Mouse (Mus musculus) ES-Bruce4 (cell line): ENCODE results near the gene Osbpl6. TPM values are rescaled to one million over a fixed set of nuclear protein-coding genes. Genes with fewer than 3 reads are reported as not detected.

ENCODE experiments used
- H3K27ac ChIP-seq: 2 replicates; pipeline ENCODE4 v1.5.1; 2012; ENCODE audit warnings: low read length, inconsistent platforms; ENCODE audit not compliant: insufficient read depth
- H3K27me3 ChIP-seq: 2 replicates; pipeline ENCODE4 v1.6.1; 2012; ENCODE audit warnings: mild to moderate bottlenecking, low read length, inconsistent platforms; ENCODE audit not compliant: control insufficient read depth, poor library complexity, insufficient read depth, severe bottlenecking
- H3K36me3 ChIP-seq: 2 replicates; pipeline ENCODE4 v1.6.1; 2012; ENCODE audit warnings: inconsistent platforms, mild to moderate bottlenecking, low read length, moderate library complexity; ENCODE audit not compliant: control insufficient read depth, poor library complexity, insufficient read depth, severe bottlenecking
- H3K4me1 ChIP-seq: one replicate; pipeline ENCODE4 v1.8.1; 2011; ENCODE audit warnings: low read length; ENCODE audit not compliant: control insufficient read depth, insufficient read depth
- H3K4me3 ChIP-seq: 2 replicates; pipeline ENCODE4 v1.5.1; 2011; ENCODE audit warnings: low read depth, mild to moderate bottlenecking, low read length
- H3K9ac ChIP-seq: 2 replicates; pipeline ENCODE4 v1.6.1; 2012; ENCODE audit warnings: low read depth, mild to moderate bottlenecking, inconsistent platforms; ENCODE audit not compliant: poor library complexity, severe bottlenecking
- H3K9me3 ChIP-seq: replicated peaks from 2 replicates; pipeline ENCODE4 v1.6.1; 2012; ENCODE audit warnings: mild to moderate bottlenecking, low read length, inconsistent platforms; ENCODE audit not compliant: control insufficient read depth, poor library complexity, insufficient read depth, severe bottlenecking
- CTCF ChIP-seq: IDR thresholded peaks from one replicate; pipeline ENCODE4 v1.8.1; 2011; ENCODE audit warnings: low read depth, low read length
- EP300 ChIP-seq: IDR thresholded peaks from 2 replicates; pipeline ENCODE4 v1.6.1; 2011; ENCODE audit warnings: low read depth, low read length; ENCODE audit not compliant: insufficient read depth
- POLR2A ChIP-seq: IDR thresholded peaks from one replicate; pipeline ENCODE4 v1.8.1; 2011; ENCODE audit warnings: low read length; ENCODE audit not compliant: insufficient read depth
- polyA plus RNA-seq: library from polyadenylated mRNA; stranded (reverse); fragments of >200 nt; gene quantifications from 2 replicates; pipeline ENCODE4 v1.2.4, GENCODE M21; 2011; ENCODE audit warnings: low read depth; ENCODE audit not compliant: missing spikeins, insufficient read depth, insufficient read length

Osbpl6 gene
- polyA plus RNA-seq, 1 experiment: 6.6 TPM

DNA sequence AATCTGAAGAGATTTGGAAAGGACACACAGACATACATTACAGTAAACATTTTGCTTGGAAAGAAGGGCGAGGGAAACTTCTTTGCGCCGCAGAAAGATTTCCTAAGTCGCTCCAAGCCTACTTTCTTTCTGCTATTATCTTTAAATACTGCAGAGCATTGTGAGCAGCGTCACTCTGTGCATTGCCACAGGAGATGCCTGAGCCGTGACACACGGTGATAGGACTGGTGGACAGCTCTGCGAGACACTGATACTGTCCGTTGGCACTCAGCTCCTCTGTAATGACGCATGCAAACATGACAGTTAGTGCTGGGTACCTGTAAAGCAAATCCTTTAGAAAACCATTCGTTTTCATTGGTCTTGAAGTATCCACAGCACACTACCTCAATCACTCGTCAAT, 224.0 kb downstream of the Osbpl6 start:
- TF ChIP-seq EP300 (no peak), CTCF (no peak)
- H3K27ac ChIP-seq: no peak overlapping the region
- H3K4me3 ChIP-seq: no peak overlapping the region
- no peak overlapping the region for H3K9ac ChIP-seq
- no peaks in the 10 kb centered on the region for H3K27me3 ChIP-seq
- no peaks in the 10 kb centered on the region for H3K4me1 ChIP-seq
- H3K9me3 ChIP-seq: peaks cover 12% of the 10 kb centered on the region
- H3K36me3 ChIP-seq: no peaks in the 10 kb centered on the region

DNA sequence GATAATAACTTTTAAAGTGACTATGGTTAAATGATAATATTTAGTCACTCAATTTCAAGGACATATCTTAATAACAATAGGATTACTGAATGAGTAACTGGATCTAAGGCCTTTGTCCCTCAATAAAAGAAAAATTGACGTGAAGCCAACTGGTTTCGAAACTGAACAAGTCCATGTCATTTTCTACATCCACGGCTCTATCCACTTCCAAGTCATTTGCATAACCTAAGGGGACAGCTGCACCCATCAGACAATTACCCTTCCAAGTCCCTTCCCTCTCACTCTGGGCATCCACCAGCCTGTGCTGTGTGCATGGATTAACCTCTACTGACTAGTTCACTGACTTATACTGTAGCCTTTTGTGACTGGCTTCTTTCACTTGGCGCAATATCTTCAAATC, 225.3 kb downstream of the Osbpl6 start:
- Histone ChIP-seq H3K4me1 (no peaks in the 10 kb centered on the region), H3K4me3 (no peak overlapping the region), H3K9me3 (peaks cover 4% of the 10 kb centered on the region; the same call in 1 of the 2 replicates), H3K9ac (no peak overlapping the region), H3K36me3 (peaks cover 3% of the 10 kb centered on the region; the same call in 1 of the 2 replicates), H3K27ac (no peak overlapping the region), H3K27me3 (no peaks in the 10 kb centered on the region)
- TF ChIP-seq POLR2A: no peak
- TF ChIP-seq EP300: no peak
- TF ChIP-seq CTCF: no peak

DNA sequence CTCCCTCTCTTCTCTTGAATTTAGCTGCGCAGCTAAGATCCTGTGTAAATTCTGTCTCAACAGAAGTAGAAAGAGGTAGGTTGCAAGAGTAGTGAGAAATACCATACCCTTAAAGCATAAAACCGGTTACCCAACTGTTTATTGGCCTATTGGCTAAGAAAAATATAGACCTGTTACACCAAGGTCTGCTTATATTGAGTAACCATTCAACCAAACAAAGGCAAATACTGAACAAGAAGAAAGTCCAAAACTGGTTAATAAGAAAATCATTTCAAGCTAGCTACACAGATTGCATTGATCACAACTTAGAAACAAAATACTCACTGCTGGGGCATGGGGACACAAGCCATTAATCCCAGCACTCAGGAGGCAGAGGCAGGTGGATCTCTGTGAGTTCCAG, 233.3 kb downstream of the Osbpl6 start:
- Histone ChIP-seq H3K9me3 (no peaks in the 10 kb centered on the region), H3K36me3 (peaks cover 3% of the 10 kb centered on the region; the same call in 1 of the 2 replicates), H3K4me1 (no peaks in the 10 kb centered on the region), H3K9ac (no peak overlapping the region), H3K4me3 (no peak overlapping the region), H3K27me3 (no peaks in the 10 kb centered on the region), H3K27ac (no peak overlapping the region)
- TF ChIP-seq POLR2A (no peak), CTCF (no peak), EP300 (no peak)

DNA sequence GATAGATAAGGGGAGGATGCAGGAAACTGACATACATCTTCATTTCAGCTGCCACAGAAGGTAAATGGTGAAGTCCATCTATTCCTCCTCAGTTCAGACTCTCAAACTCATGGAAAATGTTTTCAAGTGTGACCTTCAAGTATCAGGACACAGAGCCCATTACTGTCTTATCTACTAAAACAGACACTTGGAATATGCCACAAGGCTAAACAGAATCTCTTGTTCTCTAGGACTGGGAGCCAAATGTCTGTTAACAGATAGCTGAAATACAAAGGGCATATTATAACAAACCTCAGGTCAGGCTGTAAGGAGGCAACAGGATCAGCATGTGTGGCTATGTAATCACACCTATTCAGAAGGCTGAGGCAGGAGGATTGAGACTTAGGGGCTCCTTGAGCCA, 237.5 kb downstream of the Osbpl6 start:
- Histone ChIP-seq H3K4me3 (no peak overlapping the region), H3K9ac (no peak overlapping the region), H3K27me3 (no peaks in the 10 kb centered on the region), H3K27ac (no peak overlapping the region), H3K36me3 (no peaks in the 10 kb centered on the region), H3K9me3 (no peaks in the 10 kb centered on the region), H3K4me1 (no peaks in the 10 kb centered on the region)
- TF ChIP-seq POLR2A (no peak), CTCF (no peak), EP300 (no peak)

DNA sequence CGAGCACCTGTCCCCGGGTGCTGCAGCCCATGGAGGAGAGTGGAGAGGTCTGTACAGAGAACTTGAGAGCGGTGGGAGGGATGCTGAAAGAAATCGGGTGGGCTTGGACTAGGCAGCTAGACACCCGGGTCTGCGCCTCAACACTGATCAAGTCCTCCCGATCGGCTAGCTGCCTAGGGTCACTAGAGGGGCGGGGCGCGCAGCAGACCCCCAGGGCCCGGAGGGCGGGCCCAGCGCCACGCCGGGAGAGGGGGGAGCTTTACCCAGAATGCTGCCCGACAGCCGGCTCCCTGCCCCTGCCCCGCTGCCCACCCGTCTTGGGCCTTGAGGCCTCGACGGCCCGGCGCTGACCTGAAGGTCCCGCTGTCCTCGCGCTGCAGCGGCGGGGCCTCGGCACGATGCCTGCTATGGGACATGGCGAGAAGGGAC, 241.1 kb downstream of the Osbpl6 start:
- TF ChIP-seq POLR2A: no peak
- TF ChIP-seq CTCF: no peak
- TF ChIP-seq EP300: no peak
- H3K9me3 ChIP-seq: no peaks in the 10 kb centered on the region
- H3K27me3 ChIP-seq: no peaks in the 10 kb centered on the region
- H3K9ac ChIP-seq: peak overlapping the region; percentile 65
- no peak overlapping the region for H3K27ac ChIP-seq
- no peaks in the 10 kb centered on the region for H3K36me3 ChIP-seq
- no peaks in the 10 kb centered on the region for H3K4me1 ChIP-seq
- peak overlapping the region; percentile 76 for H3K4me3 ChIP-seq

DNA sequence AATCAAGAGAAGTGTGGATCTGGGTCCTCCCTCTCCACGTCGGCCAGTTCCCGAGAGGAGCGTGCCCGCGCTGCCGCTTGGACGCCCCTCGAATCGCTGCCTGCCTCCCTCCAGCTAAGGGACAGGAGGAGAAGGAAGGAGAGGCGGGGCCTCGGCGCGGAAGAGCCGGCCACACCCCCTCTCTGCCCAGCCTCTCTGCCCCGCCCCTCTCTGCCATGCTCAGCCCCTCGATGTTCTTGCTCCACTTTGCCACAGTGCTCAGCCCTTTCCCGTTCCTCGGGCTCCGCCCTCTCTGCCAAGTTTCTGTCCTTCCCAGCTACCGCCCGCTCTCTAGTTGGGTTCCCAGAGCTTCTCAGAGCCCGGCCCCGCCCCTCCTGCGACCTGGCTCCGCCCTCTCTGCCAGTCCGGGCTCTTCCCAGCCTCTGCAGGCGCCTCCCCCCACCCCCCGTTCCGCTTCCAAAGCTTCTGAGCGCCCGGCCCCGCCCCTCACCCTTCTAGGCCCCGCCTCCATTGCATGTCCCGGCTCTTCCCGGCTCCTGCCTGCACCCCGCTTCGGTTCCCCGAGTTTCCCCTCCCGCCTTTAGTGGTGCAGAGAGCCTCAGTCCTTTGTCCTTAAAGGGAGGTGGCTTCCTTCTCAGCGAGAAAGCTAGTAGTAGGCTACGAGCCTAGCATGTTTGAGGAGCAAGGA, 241.7 kb downstream of the Osbpl6 start, which contains the start of the genes Prkra and Pjvk:
TSS of gene Prkra (minus strand) at position 133 of the 688 bp plus-strand sequence.
TSS of gene Pjvk (plus strand) at position 594 of the 688 bp plus-strand sequence.
- H3K4me1 ChIP-seq: no peaks in the 10 kb centered on the region
- H3K36me3 ChIP-seq: no peaks in the 10 kb centered on the region
- H3K27me3 ChIP-seq: no peaks in the 10 kb centered on the region
- peak within 1 kb of the TSS; percentile 76 for H3K4me3 ChIP-seq
- TF ChIP-seq CTCF (no peak), EP300 (no peak), POLR2A (peak; percentile 67)
- H3K9me3 ChIP-seq: no peaks in the 10 kb centered on the region
- peak within 1 kb of the TSS; percentile 65 for H3K9ac ChIP-seq
- peak within 1 kb of the TSS; percentile 60 for H3K27ac ChIP-seq
